ENCODE assay signal across 8 mouse cellular contexts in the genomic region with DNA sequence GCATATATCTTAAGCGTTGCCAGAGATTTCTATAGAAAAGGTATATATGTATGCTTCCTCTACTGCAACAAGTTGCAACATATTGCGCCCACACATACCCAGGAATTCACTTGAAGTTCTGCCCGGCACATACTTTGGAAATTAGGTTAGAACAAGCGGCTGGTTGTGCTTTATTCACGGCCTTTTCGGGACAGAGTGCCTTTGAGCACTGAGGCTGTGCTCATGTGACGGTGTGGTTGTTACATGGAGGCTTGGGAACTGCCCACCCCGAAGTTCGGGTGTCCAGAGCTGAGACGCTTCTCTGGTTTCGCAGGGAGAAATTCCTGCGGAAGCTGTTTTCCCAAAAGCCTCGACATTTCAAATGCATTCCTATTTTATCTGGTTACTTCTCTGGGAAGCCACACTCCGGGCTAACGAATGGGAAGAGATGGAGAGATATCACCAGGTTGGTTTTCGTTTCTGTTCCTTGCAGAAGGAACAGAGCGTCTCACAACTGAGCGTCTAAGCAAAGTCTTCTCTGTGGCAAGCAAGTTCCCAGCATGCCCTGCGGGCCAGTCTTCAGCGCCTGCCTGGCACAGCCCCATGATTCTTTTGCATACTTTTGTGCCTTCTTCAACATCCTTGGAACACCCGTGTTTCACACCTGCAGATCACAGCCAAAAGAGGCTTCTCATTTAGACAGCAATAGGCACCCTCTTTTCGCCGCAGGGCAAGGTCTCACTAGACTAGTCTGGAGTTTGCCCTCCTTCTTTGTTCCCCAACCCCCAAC. TPM values are rescaled to one million over a fixed set of nuclear protein-coding genes. Genes with fewer than 3 reads are reported as not detected.
DNase-seq lines count a peak whose midpoint lies in the region.

No protein-coding gene starts in this region.

- DNase-seq in left cerebral cortex, adult 18-20 months (ENCODE audit: low spot score in 2 of 2), result peak; percentile 62 to 69
- no peak for DNase-seq in left cerebral cortex, adult 11 months (ENCODE audit: low spot score)
- peak; percentile 91 for DNase-seq in fibroblast of lung, adult 2 months (ENCODE audit: low read depth)
- DNase-seq in left cerebral cortex, postnatal 14 days (ENCODE audit: low spot score in 2 of 2), result peak; percentile 64 to 76
- peak; percentile 37 for DNase-seq in right cerebral cortex, postnatal 14 days
- DNase-seq in cerebellum, postnatal 25 days, result no peak
- DNase-seq in layer of hippocampus, postnatal 25 days (ENCODE audit: extremely low spot score in 1 of 2, low spot score in 1 of 2), result no peak
- DNase-seq in c-Kit-positive CD71-positive TER-119-positive erythroid progenitor cells, embryonic 14.5 days (ENCODE audit: low spot score), result no peak

- intact Hi-C loops in left cerebral cortex, postnatal 14 days (cut with DNase I), result no loop called here

RNA-seq across cellular contexts. Expression of a gene that starts 48.5 kb away (rescaled TPM):
- 1 to 10 TPM; 9.4 to 10.0 TPM for total RNA-seq in left cerebral cortex, adult 18-20 months (2021)
- 10 to 100 TPM in 1 of 2 experiments, 1 to 10 TPM in 1; 8.1 to 11.7 TPM for total RNA-seq in left cerebral cortex, postnatal 14 days (2021)
- total RNA-seq in layer of hippocampus, postnatal 25 days (2021), result 10 to 100 TPM in 1 of 2 experiments, 1 to 10 TPM in 1; 9.0 to 10.7 TPM

Comparison
In these comparisons a context has a peak if more than half of its experiments do, and no peak if none do; other contexts are left out.
1. DNase-seq: peak in left cerebral cortex, adult 18-20 months (2 of 2), fibroblast of lung, adult 2 months (single experiment), left cerebral cortex, postnatal 14 days (2 of 2) and right cerebral cortex, postnatal 14 days (single experiment); none in left cerebral cortex, adult 11 months (single experiment), cerebellum, postnatal 25 days (0 of 2), layer of hippocampus, postnatal 25 days (0 of 2) and c-Kit-positive CD71-positive TER-119-positive erythroid progenitor cells, embryonic 14.5 days (single experiment).